Mouse (Mus musculus) heart, embryonic 15.5 days (tissue): ENCODE measurements around the gene Etl4. TPM values are rescaled to one million over a fixed set of nuclear protein-coding genes. Genes with fewer than 3 reads are reported as not detected.
"Not testable (repeated sequence)": the region's sequence is repeated elsewhere in the genome, so short reads cannot be mapped to it uniquely, and the experiment has no call there.

Experiments used
- ATAC-seq: fragments of 200-750 bp; cut with Nextera tagmentation; replicated peaks from 2 replicates; pipeline ENCODE4 v1.8.0; 2017; ENCODE audit warnings: low read depth, moderate TSS enrichment; ENCODE audit not compliant: insufficient number of reproducible peaks, insufficient read depth, low FRiP score
- H3K27ac ChIP-seq: fragments of 300-500 bp; sonication (generic); 2 replicates; pipeline ENCODE4 v1.5.1; 2015; ENCODE audit warnings: mild to moderate bottlenecking, inconsistent platforms
- H3K27me3 ChIP-seq: fragments of 300-500 bp; sonication (generic); 2 replicates; pipeline ENCODE4 v1.6.1; 2015; ENCODE audit warnings: inconsistent platforms
- H3K36me3 ChIP-seq: fragments of 300-500 bp; sonication (generic); 2 replicates; pipeline ENCODE4 v1.6.1; 2015; ENCODE audit warnings: mild to moderate bottlenecking, inconsistent platforms
- H3K4me1 ChIP-seq: fragments of 300-500 bp; sonication (generic); replicated peaks from 2 replicates; pipeline ENCODE4 v1.6.1; 2015; ENCODE audit warnings: inconsistent platforms
- H3K4me2 ChIP-seq: fragments of 300-500 bp; sonication (generic); 2 replicates; pipeline ENCODE4 v1.6.1; 2015; ENCODE audit warnings: inconsistent platforms, mild to moderate bottlenecking, moderate library complexity
- H3K4me3 ChIP-seq: fragments of 300-500 bp; sonication (generic); 2 replicates; pipeline ENCODE4 v1.5.1; 2015; ENCODE audit warnings: mild to moderate bottlenecking, inconsistent platforms
- H3K9ac ChIP-seq: fragments of 300-500 bp; sonication (generic); 2 replicates; pipeline ENCODE4 v1.6.1; 2015; ENCODE audit warnings: mild to moderate bottlenecking, inconsistent platforms
- H3K9me3 ChIP-seq: fragments of 300-500 bp; sonication (generic); replicated peaks from 2 replicates; pipeline ENCODE4 v1.6.1; 2016; ENCODE audit warnings: inconsistent platforms
- WGBS: fragments of 180-500 bp; shearing (Covaris S2); methylation state at CpG from one replicate; pipeline ENCODE4 v1.1.7; 2015; ENCODE audit warnings: mixed read lengths; 5-methylcytosine and 5-hydroxymethylcytosine counted together
- polyA plus RNA-seq: library from polyadenylated mRNA; unstranded; fragments of >200 nt; fragmentation: Nextera tagmentation; extraction: Ambion mirVana; gene quantifications from 2 replicates; pipeline ENCODE4 v1.2.1, GENCODE M21; 2015

Etl4 gene
- polyA plus RNA-seq, 1 experiment from 2014 or later: 8.1 TPM

DNA sequence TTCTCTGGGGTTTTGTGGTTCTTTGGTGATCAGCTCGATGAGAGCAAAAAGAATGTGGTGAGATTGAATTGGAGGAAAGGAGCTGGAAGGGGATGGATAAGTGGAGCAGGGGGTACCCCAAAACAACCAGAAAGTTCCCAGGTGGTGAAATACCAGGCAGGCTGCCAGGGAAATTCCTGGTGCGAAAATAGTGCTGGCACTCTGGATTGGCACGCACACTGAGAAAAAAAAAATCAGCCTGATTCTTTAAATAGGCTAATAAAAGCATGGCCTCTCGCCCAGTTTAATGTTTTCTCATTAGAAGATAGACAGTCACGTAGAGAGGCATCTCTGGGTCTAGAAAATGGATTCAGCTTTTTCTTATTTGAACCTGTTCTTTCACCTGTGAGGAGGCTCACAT is 258.0 kb downstream of the Etl4 start:
- Histone ChIP-seq H3K9me3 (no peaks in the 10 kb centered on the region), H3K4me2 (no peak overlapping the region), H3K27me3 (no peaks in the 10 kb centered on the region), H3K4me3 (no peak overlapping the region), H3K36me3 (no peaks in the 10 kb centered on the region), H3K27ac (peak overlapping the region; percentile 57), H3K4me1 (peaks cover 8% of the 10 kb centered on the region), H3K9ac (no peak overlapping the region)
- WGBS: 36% methylated on average over 5 of the region's 5 CpGs
- ATAC-seq: no peak

DNA sequence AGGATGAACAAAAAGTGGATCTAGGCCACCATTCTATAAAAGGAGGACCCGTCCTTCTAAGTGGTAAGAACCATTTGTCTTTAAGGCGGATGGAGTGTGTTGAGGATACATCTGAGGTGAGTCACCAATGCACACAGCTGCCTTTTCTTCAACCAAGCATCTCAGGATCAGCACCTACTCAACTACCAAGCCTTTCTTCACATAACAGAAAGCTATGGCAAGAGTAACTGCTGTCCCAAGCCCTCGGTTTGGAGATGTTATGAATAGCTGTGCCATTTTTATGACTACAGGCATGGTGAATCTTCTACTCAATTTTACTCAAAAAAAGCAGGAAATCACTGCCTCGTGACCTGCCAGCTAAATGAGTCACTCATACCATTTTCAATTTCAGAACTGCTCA is 258.6 kb downstream of the Etl4 start:
- Histone ChIP-seq H3K4me1 (peaks cover 8% of the 10 kb centered on the region), H3K27me3 (no peaks in the 10 kb centered on the region), H3K9me3 (no peaks in the 10 kb centered on the region), H3K4me2 (no peak overlapping the region), H3K9ac (no peak overlapping the region), H3K4me3 (no peak overlapping the region), H3K36me3 (no peaks in the 10 kb centered on the region), H3K27ac (peak overlapping the region; percentile 57)
- no peak for ATAC-seq
- WGBS: 84% methylated on average over 4 of the region's 4 CpGs

DNA sequence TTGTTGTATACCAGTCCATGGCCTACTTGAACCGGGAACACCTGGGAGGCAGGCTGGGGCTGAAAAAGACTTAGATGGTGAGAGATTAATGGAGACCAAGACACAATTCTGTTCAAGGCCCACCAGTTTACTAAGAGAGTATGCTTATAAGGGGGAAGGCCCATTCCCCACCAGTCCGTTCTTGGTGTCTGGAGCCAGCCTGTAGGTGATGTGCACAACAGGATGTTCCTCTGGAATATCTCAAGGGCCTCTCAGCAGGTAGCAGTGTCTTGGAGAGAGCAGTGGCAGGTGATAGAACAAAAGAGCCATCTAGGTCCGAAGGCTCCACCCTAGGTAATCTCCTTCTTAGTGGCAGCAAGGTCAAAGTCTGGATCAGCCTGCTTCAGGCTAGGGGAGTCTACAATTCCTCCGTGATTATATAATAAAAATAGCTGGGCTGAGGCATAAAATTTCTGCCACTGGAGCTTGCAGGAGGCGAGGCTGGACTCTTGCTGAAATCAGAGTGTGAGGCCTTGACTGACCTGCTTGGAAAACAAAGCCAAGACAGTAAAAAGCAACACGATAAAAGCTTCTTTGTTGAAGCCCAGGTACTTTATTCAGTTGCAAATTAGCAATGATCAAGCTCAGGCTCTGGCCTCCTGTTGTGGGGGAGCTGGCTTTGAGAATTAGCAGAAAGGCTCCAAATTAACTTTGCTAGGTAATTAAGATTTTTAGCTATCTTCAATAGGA is 267.0 kb downstream of the Etl4 start:
- not testable (repeated sequence) for H3K4me2 ChIP-seq, H3K4me1 ChIP-seq, ATAC-seq, H3K9me3 ChIP-seq, H3K27me3 ChIP-seq, H3K36me3 ChIP-seq, H3K4me3 ChIP-seq, H3K9ac ChIP-seq, H3K27ac ChIP-seq
- 75% methylated on average over 6 of the region's 6 CpGs for WGBS

DNA sequence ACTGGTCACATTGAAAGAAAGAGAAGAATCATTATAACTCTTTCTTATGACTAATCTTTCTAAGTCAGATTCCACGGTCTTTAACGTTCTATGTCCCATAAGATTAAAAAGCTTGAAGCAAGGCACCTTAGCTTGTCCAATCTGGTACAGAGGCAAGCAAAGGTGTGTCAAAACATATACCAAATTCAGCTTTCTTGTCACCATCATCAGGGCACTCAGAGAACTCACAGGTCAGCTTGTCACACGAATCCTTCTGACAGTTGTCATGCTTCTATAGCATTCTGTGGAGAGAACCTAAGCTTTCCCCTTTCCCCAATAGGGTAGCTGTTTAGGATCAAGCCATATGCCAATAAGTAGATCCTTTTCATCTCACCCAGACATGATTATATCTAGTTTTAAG is 267.7 kb downstream of the Etl4 start:
- 92% methylated on average over 3 of the region's 3 CpGs for WGBS
- H3K4me3 ChIP-seq, H3K4me1 ChIP-seq, H3K9me3 ChIP-seq, H3K36me3 ChIP-seq, H3K4me2 ChIP-seq, H3K27me3 ChIP-seq, H3K9ac ChIP-seq, H3K27ac ChIP-seq, ATAC-seq: not testable (repeated sequence)

DNA sequence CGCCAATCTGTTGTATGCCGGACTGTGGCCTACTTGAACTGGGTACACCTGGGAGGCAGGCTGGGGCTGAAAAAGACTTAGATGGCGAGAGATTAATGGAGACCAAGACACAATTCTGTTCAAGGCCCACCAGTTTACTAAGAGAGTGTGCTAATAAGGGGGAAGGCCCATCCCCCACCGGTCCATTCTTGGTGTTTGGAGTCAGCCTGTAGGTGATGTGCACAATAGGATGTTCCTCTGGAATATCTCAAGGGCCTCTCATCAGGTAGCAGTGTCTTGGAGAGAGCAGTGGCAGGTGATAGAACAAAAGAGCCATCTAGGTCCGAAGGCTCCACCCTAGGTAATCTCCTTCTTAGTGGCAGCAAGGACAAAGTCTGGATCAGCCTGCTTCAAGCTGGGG is 271.0 kb downstream of the Etl4 start:
- not testable (repeated sequence) for H3K9ac ChIP-seq, H3K27ac ChIP-seq, H3K4me3 ChIP-seq, H3K9me3 ChIP-seq, H3K36me3 ChIP-seq, ATAC-seq, H3K4me1 ChIP-seq, H3K4me2 ChIP-seq, H3K27me3 ChIP-seq
- whole genome bisulfite sequencing: 89% methylated on average over 5 of the region's 5 CpGs

DNA sequence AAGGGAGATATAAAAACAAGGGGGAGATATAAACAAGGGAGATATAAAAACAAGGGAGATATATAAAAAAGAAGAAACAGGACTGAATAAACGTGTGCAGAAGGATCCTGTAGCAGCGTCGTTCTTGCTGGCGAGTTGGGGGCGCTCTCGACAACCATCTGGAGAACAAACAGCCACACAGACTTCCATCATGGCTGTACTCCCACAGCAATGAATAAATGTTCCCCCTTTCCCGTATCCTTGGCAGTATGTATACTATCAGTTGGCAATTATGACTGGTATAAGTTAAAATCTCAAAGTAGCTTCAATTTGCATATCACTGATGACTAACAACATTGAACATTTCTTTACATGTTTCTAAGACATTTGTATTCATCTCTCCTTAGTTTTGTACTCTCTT is 277.6 kb downstream of the Etl4 start:
- 73% methylated on average over 7 of the region's 7 CpGs for WGBS
- not testable (repeated sequence) for H3K4me2 ChIP-seq, H3K4me1 ChIP-seq, H3K9me3 ChIP-seq, H3K4me3 ChIP-seq, H3K27ac ChIP-seq, ATAC-seq, H3K36me3 ChIP-seq, H3K9ac ChIP-seq, H3K27me3 ChIP-seq

DNA sequence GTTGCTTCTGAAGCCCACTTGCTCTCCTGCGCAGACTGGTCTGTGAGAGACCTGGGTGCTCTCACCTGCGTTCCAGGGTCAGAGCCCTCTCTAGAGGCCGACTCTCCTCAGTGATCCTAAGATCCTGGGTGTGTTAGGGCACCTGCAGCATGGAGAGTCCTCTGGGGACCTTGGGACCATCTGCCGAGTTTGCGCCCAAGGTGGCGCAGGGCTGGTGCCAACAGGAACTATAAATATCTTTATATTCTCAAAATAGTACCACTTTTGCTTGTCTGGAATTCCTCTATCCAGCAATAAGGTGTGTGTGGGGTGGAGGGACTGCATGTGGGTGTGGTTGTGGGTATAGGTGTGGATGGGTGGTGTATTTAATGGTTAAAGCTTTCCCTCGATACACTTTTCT is 293.4 kb downstream of the Etl4 start:
- 71% methylated on average over 7 of the region's 7 CpGs for WGBS
- H3K36me3 ChIP-seq: no peaks in the 10 kb centered on the region
- H3K27me3 ChIP-seq: no peaks in the 10 kb centered on the region
- H3K4me1 ChIP-seq: 0 out of 2 replicates have a peak, but pooled peaks cover 2% of the 10 kb centered on the region
- no peak overlapping the region for H3K4me3 ChIP-seq
- H3K9me3 ChIP-seq: no peaks in the 10 kb centered on the region
- H3K4me2 ChIP-seq: no peak overlapping the region
- ATAC-seq: no peak
- no peak overlapping the region for H3K27ac ChIP-seq
- H3K9ac ChIP-seq: no peak overlapping the region

DNA sequence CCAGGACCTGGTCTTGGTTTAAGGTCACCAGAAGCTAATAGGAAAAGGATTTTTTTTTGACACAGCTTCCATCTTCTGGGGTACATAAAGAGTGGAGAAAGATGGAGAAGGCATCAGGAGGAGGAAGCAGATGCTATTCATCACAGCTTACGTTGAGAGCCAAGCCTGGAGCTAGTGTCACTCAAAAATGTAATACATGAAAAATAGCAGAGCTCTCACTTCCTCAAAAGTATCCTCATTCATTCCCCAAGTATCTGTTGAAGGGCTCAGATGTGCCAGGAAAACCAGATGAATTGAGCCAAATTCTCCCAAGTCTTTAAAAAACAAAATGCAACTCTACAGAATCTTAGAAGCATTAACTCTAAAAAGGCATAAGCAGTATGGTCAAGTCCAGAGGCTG is 297.1 kb downstream of the Etl4 start:
- H3K4me2 ChIP-seq: no peak overlapping the region
- H3K4me3 ChIP-seq: no peak overlapping the region
- 40% methylated on average over 1 of the region's 1 CpGs for WGBS
- no peak overlapping the region for H3K9ac ChIP-seq
- no peak overlapping the region for H3K27ac ChIP-seq
- no peaks in the 10 kb centered on the region for H3K27me3 ChIP-seq
- 0 out of 2 replicates have a peak, but pooled peaks cover 6% of the 10 kb centered on the region for H3K4me1 ChIP-seq
- no peak for ATAC-seq
- H3K9me3 ChIP-seq: no peaks in the 10 kb centered on the region
- no peaks in the 10 kb centered on the region for H3K36me3 ChIP-seq

DNA sequence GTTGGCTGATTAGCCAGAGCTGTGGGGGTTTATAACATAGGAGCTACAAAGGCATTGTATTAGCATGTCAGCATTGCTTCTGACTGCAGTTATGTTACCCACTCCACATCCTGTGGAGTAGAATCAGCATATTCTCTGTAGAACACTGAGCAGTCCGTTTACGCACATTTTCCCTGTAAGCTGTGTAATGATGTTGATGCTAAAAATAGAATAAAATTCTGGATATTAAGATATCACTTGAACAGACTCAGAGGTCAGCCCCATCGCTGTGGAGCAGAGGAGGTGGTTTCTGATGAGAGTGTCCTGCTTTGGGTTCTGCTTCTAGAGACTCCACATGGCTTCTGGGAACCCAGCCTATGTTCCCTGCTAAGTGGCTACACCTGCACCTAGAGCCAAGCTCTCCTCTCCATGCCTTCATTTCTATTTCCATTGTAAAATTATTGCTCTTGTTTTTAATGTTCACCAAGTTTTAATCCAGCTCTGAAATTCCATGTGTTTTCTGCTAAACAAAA is 299.2 kb downstream of the Etl4 start:
- no peak for ATAC-seq
- Histone ChIP-seq H3K4me2 (no peak overlapping the region), H3K4me1 (0 out of 2 replicates have a peak, but pooled peaks cover 4% of the 10 kb centered on the region), H3K9me3 (no peaks in the 10 kb centered on the region), H3K9ac (no peak overlapping the region), H3K27ac (no peak overlapping the region), H3K27me3 (no peaks in the 10 kb centered on the region), H3K36me3 (no peaks in the 10 kb centered on the region), H3K4me3 (no peak overlapping the region)
- 32% methylated on average over 3 of the region's 3 CpGs for WGBS

DNA sequence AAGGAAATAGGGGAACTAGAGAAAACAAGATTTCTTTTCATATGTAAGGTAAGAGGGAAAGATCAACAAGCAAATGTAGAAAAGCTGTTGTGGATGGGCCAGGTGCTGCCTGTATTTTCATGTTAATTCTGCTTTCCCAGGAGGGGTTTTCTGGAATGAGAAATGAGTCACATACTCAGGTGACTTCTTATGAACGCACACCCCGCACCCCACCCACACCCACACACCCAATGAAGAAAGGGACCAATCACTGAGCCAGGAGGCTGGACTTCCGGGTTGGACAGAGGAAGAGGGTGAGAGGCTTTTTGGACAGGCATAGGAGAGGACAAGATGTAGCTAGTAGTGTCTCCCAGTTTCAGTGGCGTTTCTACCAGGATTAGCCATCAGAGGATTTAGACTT is 299.8 kb downstream of the Etl4 start:
- no peak for ATAC-seq
- H3K4me2 ChIP-seq: no peak overlapping the region

DNA sequence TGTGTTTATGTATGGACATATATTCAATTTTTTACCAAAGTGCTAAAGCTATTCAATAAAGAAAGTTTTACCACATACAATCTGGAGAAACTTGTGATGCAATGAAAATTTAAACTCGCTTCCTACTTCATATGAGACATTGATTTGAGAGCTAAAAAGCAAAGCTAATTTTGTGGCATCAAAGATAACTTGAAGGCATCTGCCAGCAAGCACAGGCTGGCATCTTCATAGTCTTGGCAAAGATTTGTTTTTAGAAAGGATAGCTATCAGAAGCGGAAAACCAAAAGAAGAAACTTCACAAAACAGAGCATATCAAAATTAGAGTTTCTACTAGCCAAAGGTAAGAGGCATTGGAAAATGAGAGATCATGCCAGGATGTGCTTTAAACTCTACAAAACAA is 306.7 kb downstream of the Etl4 start:
- Histone ChIP-seq H3K4me3 (no peak overlapping the region), H3K4me1 (no peaks in the 10 kb centered on the region)
- 78% methylated on average over 2 of the region's 2 CpGs for WGBS

More for the DNA sequence above, 299.8 kb downstream of the Etl4 start:
- WGBS: 64% methylated on average over 4 of the region's 4 CpGs
- Histone ChIP-seq H3K9me3 (no peaks in the 10 kb centered on the region), H3K36me3 (no peaks in the 10 kb centered on the region), H3K27ac (no peak overlapping the region), H3K9ac (no peak overlapping the region), H3K4me3 (no peak overlapping the region), H3K4me1 (0 out of 2 replicates have a peak, but pooled peaks cover 4% of the 10 kb centered on the region), H3K27me3 (no peaks in the 10 kb centered on the region)

More for the DNA sequence above, 306.7 kb downstream of the Etl4 start:
- Histone ChIP-seq H3K36me3 (no peaks in the 10 kb centered on the region), H3K27me3 (no peaks in the 10 kb centered on the region), H3K9ac (no peak overlapping the region), H3K4me2 (no peak overlapping the region), H3K27ac (no peak overlapping the region), H3K9me3 (no peaks in the 10 kb centered on the region)
- no peak for ATAC-seq
